Mouse (Mus musculus) intestine, embryonic 16.5 days (tissue): ENCODE results near the gene Gm37240. TPM values are rescaled to one million over a fixed set of nuclear protein-coding genes. Genes with fewer than 3 reads are reported as not detected.
A peak's percentile ranks its signal among the peaks of the same experiment; 100 is the strongest.

ENCODE experiments used
- ATAC-seq: fragments of 200-750 bp; cut with Nextera tagmentation; 2 replicates; pipeline ENCODE4 v1.8.0; 2017; ENCODE audit warnings: moderate TSS enrichment, moderate library complexity
- H3K27ac ChIP-seq: fragments of 300-500 bp; sonication (generic); 2 replicates; pipeline ENCODE4 v1.5.1; 2014; ENCODE audit warnings: mild to moderate bottlenecking, low read length
- H3K27me3 ChIP-seq: fragments of 300-500 bp; sonication (generic); replicated peaks from 2 replicates; pipeline ENCODE4 v1.6.1; 2014; ENCODE audit warnings: low read length, control low read depth, mixed read lengths; ENCODE audit not compliant: control insufficient read depth, insufficient read depth
- H3K36me3 ChIP-seq: fragments of 300-500 bp; sonication (generic); 2 replicates; pipeline ENCODE4 v1.6.1; 2014; ENCODE audit warnings: low read length, control low read depth; ENCODE audit not compliant: control insufficient read depth, insufficient read depth
- H3K4me1 ChIP-seq: fragments of 300-500 bp; sonication (generic); 2 replicates; pipeline ENCODE4 v1.6.1; 2014; ENCODE audit warnings: low read length, control low read depth, mixed read lengths; ENCODE audit not compliant: control insufficient read depth, insufficient read depth
- H3K4me2 ChIP-seq: fragments of 300-500 bp; sonication (generic); 2 replicates; pipeline ENCODE4 v1.6.1; 2014; ENCODE audit warnings: low read depth, low read length, control low read depth
- H3K4me3 ChIP-seq: fragments of 300-500 bp; sonication (generic); 2 replicates; pipeline ENCODE4 v1.5.1; 2014; ENCODE audit warnings: mild to moderate bottlenecking, low read length
- H3K9ac ChIP-seq: fragments of 300-500 bp; sonication (generic); 2 replicates; pipeline ENCODE4 v1.6.1; 2014; ENCODE audit warnings: low read depth, low read length
- H3K9me3 ChIP-seq: fragments of 300-500 bp; sonication (generic); 2 replicates; pipeline ENCODE4 v1.6.1; 2016; ENCODE audit warnings: low read length, control low read depth; ENCODE audit not compliant: control insufficient read depth
- WGBS: fragments of 180-500 bp; shearing (Covaris S2); extraction: QIAGEN DNeasy Blood & Tissue Kit; methylation state at CpG from one replicate; pipeline ENCODE4 v1.1.7; 2014; 5-methylcytosine and 5-hydroxymethylcytosine counted together
- polyA plus RNA-seq: library from polyadenylated mRNA; unstranded; fragments of >200 nt; fragmentation: Nextera tagmentation; extraction: Ambion mirVana; gene quantifications from 2 replicates; pipeline ENCODE4 v1.2.1, GENCODE M21; 2015

The Gm37240 gene
- polyA plus RNA-seq, 1 experiment from 2014 or later = 6.8 TPM

- Histone ChIP-seq H3K4me3 (no peak overlapping the region), H3K9ac (no peak overlapping the region), H3K36me3 (peaks cover 3% of the 10 kb centered on the region; the same call in 1 of the 2 replicates), H3K27ac (no peak overlapping the region), H3K4me2 (no peak overlapping the region), H3K4me1 (no peaks in the 10 kb centered on the region), H3K27me3 (no peaks in the 10 kb centered on the region), H3K9me3 (no peaks in the 10 kb centered on the region)
- ATAC-seq = no peak
- WGBS = 72% methylated on average over 11 of the region's 11 CpGs
Observed at GRCm38 (mm10) chr3:84703083-84703810, 1184.1 kb downstream of the Gm37240 start.

GRCm38 (mm10) chr3:84701964-84702363, 1185.4 kb downstream of the Gm37240 start:
- Histone ChIP-seq H3K27ac (no peak overlapping the region), H3K36me3 (peaks cover under 1% of the 10 kb centered on the region; the same call in 1 of the 2 replicates), H3K4me2 (no peak overlapping the region), H3K9me3 (no peaks in the 10 kb centered on the region), H3K27me3 (no peaks in the 10 kb centered on the region), H3K4me1 (no peaks in the 10 kb centered on the region), H3K9ac (no peak overlapping the region), H3K4me3 (no peak overlapping the region)
- no peak for ATAC-seq
- 70% methylated on average over 5 of the region's 5 CpGs for WGBS

- ATAC-seq = no peak
- 75% methylated on average over 2 of the region's 2 CpGs for WGBS
- Histone ChIP-seq H3K4me2 (no peak overlapping the region), H3K9ac (no peak overlapping the region), H3K9me3 (no peaks in the 10 kb centered on the region), H3K27ac (no peak overlapping the region), H3K27me3 (no peaks in the 10 kb centered on the region), H3K4me3 (no peak overlapping the region), H3K36me3 (no peaks in the 10 kb centered on the region), H3K4me1 (no peaks in the 10 kb centered on the region)
Observed at GRCm38 (mm10) chr3:84701509-84701908, 1185.8 kb downstream of the Gm37240 start.

- Histone ChIP-seq H3K9ac (no peak overlapping the region), H3K27ac (no peak overlapping the region), H3K4me1 (peaks cover 12% of the 10 kb centered on the region), H3K27me3 (no peaks in the 10 kb centered on the region), H3K4me2 (peak overlapping the region; percentile 24), H3K9me3 (no peaks in the 10 kb centered on the region), H3K36me3 (no peaks in the 10 kb centered on the region), H3K4me3 (no peak overlapping the region)
- ATAC-seq = peak; percentile 69
- 30% methylated on average over 18 of the region's 18 CpGs for WGBS
Observed at GRCm38 (mm10) chr3:84696428-84696917, 1190.8 kb downstream of the Gm37240 start.

GRCm38 (mm10) chr3:84695867-84696361, 1191.4 kb downstream of the Gm37240 start:
- Histone ChIP-seq H3K4me3 (no peak overlapping the region), H3K9ac (no peak overlapping the region), H3K9me3 (no peaks in the 10 kb centered on the region), H3K27me3 (no peaks in the 10 kb centered on the region), H3K4me1 (peaks cover 12% of the 10 kb centered on the region), H3K27ac (peak overlapping the region; percentile 31; the same call in 1 of the 2 replicates), H3K36me3 (no peaks in the 10 kb centered on the region), H3K4me2 (peak overlapping the region; percentile 24)
- WGBS = 44% methylated on average over 9 of the region's 9 CpGs
- ATAC-seq = peak; percentile 57

GRCm38 (mm10) chr3:84695418-84695817, 1191.9 kb downstream of the Gm37240 start:
- Histone ChIP-seq H3K4me3 (no peak overlapping the region), H3K4me1 (peaks cover 12% of the 10 kb centered on the region), H3K27ac (peak overlapping the region; percentile 33; the same call in 1 of the 2 replicates), H3K9ac (no peak overlapping the region), H3K9me3 (no peaks in the 10 kb centered on the region), H3K4me2 (no peak overlapping the region), H3K36me3 (no peaks in the 10 kb centered on the region), H3K27me3 (no peaks in the 10 kb centered on the region)
- ATAC-seq = peak; percentile 47
- whole genome bisulfite sequencing = 41% methylated on average over 9 of the region's 9 CpGs

GRCm38 (mm10) chr3:84693886-84694285, 1193.4 kb downstream of the Gm37240 start:
- H3K4me2 ChIP-seq = no peak overlapping the region
- 60% methylated on average over 10 of the region's 10 CpGs for WGBS
- no peak overlapping the region for H3K4me3 ChIP-seq
- H3K27ac ChIP-seq = no peak overlapping the region
- ATAC-seq = no peak
- H3K27me3 ChIP-seq = no peaks in the 10 kb centered on the region
- no peak overlapping the region for H3K9ac ChIP-seq
- no peaks in the 10 kb centered on the region for H3K9me3 ChIP-seq
- no peaks in the 10 kb centered on the region for H3K36me3 ChIP-seq
- H3K4me1 ChIP-seq = peaks cover 12% of the 10 kb centered on the region

- Histone ChIP-seq H3K27me3 (no peaks in the 10 kb centered on the region), H3K4me3 (no peak overlapping the region), H3K27ac (no peak overlapping the region), H3K4me1 (peaks cover 12% of the 10 kb centered on the region), H3K4me2 (no peak overlapping the region), H3K36me3 (no peaks in the 10 kb centered on the region), H3K9me3 (no peaks in the 10 kb centered on the region), H3K9ac (no peak overlapping the region)
- ATAC-seq = no peak
- WGBS = 57% methylated on average over 4 of the region's 4 CpGs
Observed at GRCm38 (mm10) chr3:84692647-84693199, 1194.6 kb downstream of the Gm37240 start.

GRCm38 (mm10) chr3:84690091-84690771, 1197.1 kb downstream of the Gm37240 start:
- Histone ChIP-seq H3K36me3 (no peaks in the 10 kb centered on the region), H3K4me1 (peaks cover 2% of the 10 kb centered on the region; the same call in 1 of the 2 replicates), H3K27ac (no peak overlapping the region), H3K4me3 (no peak overlapping the region), H3K9me3 (no peaks in the 10 kb centered on the region), H3K9ac (no peak overlapping the region), H3K27me3 (no peaks in the 10 kb centered on the region), H3K4me2 (no peak overlapping the region)
- ATAC-seq = no peak
- WGBS = 72% methylated on average over 7 of the region's 7 CpGs
